Mouse (Mus musculus) lung, postnatal 10 days (tissue): ENCODE data around the gene Uevld.
"Not testable (repeated sequence)": the region's sequence is repeated elsewhere in the genome, so short reads cannot be mapped to it uniquely, and the experiment has no call there.

Source experiments
- DNase-seq: peaks from one replicate; pipeline ENCODE4 v3.0.0; 2021

Uevld gene

GRCm38 (mm10) chr7:46964070-46964469, 5.7 kb upstream of the Uevld start:
- DNase-seq: no peak

- DNase-seq: peak; percentile 90
Observed at GRCm38 (mm10) chr7:46962806-46963618, 4.7 kb upstream of the Uevld start.

- DNase-seq: peak; percentile 52
Observed at GRCm38 (mm10) chr7:46962132-46962531, 3.8 kb upstream of the Uevld start.

GRCm38 (mm10) chr7:46960991-46961390, 2.7 kb upstream of the Uevld start:
- no peak for DNase-seq

GRCm38 (mm10) chr7:46958853-46959252, 526 bp upstream of the Uevld start:
- DNase-seq: no peak

GRCm38 (mm10) chr7:46935847-46936246, 22.5 kb downstream of the Uevld start:
- peak; percentile 63 for DNase-seq

GRCm38 (mm10) chr7:46934788-46935187, 23.5 kb downstream of the Uevld start:
- DNase-seq: peak; percentile 16

GRCm38 (mm10) chr7:46931370-46931769, 27.0 kb downstream of the Uevld start:
- DNase-seq: no peak

GRCm38 (mm10) chr7:46928291-46928690, 30.0 kb downstream of the Uevld start:
- DNase-seq: no peak

GRCm38 (mm10) chr7:46922075-46922474, 36.3 kb downstream of the Uevld start:
- DNase-seq: no peak

GRCm38 (mm10) chr7:46919551-46920176, 38.7 kb downstream of the Uevld start, which contains the start of gene Tsg101:
Tsg101 (minus strand) TSS chr7:46919969.
- peak; percentile 94 for DNase-seq

- peak; percentile 15 for DNase-seq
Observed at GRCm38 (mm10) chr7:46918678-46919371, 39.5 kb downstream of the Uevld start.

- DNase-seq: no peak
Observed at GRCm38 (mm10) chr7:46916376-46916775, 42.0 kb downstream of the Uevld start.

- no peak for DNase-seq
Observed at GRCm38 (mm10) chr7:46911250-46911649, 47.1 kb downstream of the Uevld start.

- no peak for DNase-seq
Observed at GRCm38 (mm10) chr7:46899343-46899742, 59.0 kb downstream of the Uevld start.

GRCm38 (mm10) chr7:46895511-46895910, 62.8 kb downstream of the Uevld start:
- no peak for DNase-seq

- no peak for DNase-seq
Observed at GRCm38 (mm10) chr7:46883304-46883703, 75.0 kb downstream of the Uevld start.

GRCm38 (mm10) chr7:46881941-46882340, 76.4 kb downstream of the Uevld start:
- not testable (repeated sequence) for DNase-seq

GRCm38 (mm10) chr7:46880992-46881391, 77.3 kb downstream of the Uevld start:
- no peak for DNase-seq

- no peak for DNase-seq
Observed at GRCm38 (mm10) chr7:46879851-46880250, 78.5 kb downstream of the Uevld start.

- no peak for DNase-seq
Observed at GRCm38 (mm10) chr7:46877255-46877654, 81.1 kb downstream of the Uevld start.

- DNase-seq: no peak
Observed at GRCm38 (mm10) chr7:46876841-46877240, 81.5 kb downstream of the Uevld start.
